Mouse (Mus musculus) frontal cortex, postnatal 36 days (tissue): ENCODE results near the gene Echdc3.
A peak's percentile ranks its signal among the peaks of the same experiment; 100 is the strongest.

Source experiments
- DNase-seq, 2 experiments: peaks; one replicate each; pipeline ENCODE4 v3.0.0; 2022; ENCODE audit warnings: low spot score in 2 of 2

The Echdc3 gene

DNA sequence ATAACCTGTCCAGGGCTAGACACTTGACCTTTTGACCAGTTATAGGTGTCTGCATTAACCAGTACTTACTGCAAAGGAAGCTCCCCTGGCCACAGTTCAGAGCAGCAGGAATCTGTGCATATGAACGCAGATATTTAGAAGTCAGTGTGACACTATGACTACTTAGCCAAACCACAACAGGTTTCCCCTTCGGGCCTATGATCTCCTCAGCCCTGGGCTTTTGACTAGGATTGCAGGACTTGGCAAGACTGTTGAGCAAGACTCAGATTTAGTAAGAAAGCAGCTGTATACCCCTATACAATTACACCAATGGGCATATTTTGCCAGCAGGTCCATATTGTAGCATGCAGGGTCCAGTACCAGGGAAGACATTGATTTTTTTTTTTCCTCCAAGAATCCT, 44.3 kb downstream of the Echdc3 start:
- DNase-seq: no peak

DNA sequence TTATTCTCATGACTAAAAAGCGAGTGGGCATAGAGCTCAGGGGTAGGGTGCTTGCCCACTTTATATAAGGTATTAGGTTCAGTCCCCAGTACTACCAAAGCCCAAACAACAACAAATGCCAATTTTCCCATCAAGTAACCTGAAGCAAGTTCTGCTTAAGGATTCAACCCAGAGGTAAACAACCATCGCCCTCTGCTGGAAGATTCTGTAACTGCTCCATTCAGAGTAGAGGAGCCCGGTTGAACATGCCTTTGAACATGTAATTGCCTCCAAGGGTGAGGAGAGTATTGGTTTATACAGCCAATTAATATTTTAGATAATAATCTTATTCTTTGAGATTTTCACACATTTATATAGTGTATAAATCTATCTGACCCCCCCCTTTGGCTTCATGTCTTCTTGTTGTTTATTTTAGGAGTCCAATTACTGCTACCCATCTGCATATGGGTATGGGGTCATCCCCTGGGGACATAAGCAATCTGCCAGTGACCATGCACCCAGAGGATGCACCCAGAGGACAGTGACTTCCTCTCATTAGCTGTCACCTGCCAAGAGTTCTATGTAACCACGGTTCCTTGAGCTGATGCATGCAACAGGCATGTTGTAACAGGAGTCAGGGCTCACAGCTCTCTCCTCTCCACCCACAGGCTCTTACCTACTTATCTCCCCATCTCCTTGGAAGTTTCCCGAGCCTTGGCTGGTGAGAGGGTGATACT, 44.8 kb downstream of the Echdc3 start:
- peak; percentile 76 to 88 for DNase-seq

DNA sequence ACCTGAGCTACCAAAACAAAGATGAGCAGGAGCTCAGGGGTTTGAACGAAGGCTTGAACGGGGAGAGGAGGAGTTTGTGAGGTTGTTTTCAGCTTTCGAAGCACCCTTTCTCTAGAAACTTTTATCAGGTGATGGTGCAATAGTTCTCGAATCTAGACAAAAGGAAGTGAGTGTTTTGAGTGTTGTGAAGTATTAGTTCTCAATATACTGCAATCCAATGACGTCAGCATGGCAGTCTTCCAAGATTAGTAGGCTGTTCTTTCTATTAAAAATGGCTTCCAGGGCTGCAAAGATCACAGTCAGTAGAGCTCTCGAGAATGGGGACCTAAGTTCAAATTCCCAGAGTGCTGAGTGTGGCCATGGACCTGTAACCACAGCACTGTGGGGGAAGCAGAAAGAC, 47.1 kb downstream of the Echdc3 start:
- DNase-seq: no peak

DNA sequence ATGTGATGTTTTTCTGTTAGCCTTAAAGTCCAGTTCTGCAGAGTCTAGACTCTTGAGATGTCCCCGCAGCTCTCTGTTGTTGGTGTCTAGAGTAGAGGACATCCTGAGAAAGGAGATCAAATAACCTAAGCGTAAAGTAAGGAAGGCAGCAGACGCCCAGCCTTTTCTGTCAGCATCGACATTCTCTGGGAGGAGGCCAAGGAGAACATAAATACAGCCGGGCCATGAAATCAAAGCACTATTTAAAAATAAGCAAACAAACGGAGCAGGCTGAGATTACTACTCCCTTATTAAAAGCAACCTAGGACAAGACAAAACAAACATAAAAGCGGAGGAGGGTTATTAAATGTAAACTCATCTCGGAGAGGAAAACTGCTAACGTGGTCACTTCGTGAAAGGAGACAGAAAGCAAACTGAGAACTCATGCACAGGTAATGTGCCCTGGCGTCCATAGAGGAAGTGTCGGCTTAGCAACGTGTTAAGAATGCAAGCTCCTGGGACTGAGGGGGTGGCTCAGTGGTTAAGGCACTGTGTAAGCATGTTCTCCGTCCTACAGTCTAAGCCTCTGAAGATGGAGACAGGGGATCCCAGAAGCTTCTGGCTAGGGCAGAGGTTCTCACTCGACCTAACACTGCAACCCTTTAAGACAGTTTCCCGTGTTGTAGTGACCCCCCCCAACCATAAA, 48.1 kb downstream of the Echdc3 start:
- no peak for DNase-seq

DNA sequence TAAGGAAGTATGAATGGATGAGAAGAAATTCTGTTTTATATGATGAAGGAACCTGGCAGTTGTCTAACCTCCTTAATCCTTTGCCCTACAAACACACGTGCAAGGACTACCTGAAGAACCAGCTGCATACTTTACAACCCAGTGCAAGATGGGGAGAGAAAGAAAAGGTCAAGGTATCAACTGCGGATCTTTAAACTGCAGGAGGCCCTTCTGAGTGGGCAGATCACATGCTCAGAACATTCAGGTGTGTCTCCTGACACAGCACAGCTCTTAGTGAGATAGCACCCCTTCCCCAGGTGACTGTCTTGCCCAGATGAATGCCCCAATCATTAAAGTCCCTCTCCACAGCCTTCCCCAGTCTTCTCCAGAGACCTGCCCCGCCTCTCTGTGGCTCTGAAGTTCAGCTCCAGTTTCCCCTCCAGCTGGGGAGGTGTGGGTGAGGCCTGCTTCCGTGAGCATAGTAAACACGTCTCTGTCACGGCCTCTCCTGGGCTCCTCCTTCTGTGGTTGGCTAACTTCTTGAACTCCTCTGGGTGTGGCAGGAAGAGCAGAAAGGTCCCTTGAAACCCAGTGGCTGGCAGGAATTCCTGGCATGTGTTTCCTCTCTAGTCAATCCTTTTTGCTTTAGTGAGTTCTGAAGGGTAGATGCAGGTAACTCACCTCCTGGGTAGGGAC, 50.3 kb downstream of the Echdc3 start:
- DNase-seq: no peak

DNA sequence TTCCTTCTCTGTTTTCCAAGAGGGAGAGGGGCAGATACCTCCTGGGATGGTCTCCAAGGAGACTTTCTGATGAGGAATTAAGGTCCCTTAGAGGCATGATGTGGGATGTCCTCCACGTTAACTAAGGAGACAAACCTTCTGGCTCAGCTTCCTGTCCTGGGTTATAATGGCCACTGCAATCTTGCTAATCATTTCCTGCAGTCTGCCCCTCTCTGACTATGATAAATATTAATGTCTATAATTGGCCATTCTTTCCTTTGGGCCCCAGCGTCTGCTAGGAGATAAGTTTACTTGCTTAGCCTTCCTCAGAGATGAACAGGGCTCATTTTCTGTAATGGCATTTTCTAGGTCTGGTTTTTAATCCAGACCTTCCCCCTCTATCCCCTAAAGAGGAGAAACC, 53.1 kb downstream of the Echdc3 start:
- DNase-seq: no peak

DNA sequence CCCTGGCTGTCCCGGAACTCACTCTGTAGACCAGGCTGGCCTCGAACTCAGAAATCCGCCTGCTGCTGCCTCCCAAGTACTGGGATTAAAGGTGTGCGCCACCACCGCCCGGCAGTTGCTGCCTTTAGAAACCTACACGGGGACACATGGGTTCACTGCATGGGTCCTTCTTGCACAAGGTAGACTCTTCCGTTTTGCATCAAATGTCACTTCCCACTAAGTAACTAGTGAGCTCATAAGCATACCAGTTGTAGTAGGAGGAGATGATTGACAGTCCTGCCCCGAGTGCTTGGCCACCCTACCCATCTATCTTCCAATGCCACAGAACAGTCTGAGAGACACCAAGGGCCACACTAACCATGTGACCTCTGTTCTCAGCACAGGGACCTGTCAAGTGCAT, 53.6 kb downstream of the Echdc3 start:
- DNase-seq: no peak

DNA sequence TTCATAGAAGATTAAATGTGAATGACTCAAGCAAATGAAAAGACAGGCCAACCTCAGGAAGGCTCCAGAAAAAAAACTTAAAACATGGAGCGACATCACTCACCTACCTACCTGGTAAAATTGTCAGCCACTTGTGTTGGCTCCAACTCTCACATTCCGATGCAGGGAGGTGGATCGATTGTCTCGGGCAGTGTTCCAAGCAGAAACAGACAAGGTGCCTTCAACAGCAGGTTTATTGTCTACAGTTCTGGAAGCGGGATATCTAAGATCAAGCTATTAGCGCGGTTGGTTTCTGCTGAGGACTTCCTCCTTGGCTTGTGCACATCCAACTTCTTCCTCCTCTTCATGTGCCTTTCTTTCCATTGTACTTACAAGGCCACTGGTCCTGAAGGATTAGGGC, 55.2 kb downstream of the Echdc3 start:
- DNase-seq: no peak

DNA sequence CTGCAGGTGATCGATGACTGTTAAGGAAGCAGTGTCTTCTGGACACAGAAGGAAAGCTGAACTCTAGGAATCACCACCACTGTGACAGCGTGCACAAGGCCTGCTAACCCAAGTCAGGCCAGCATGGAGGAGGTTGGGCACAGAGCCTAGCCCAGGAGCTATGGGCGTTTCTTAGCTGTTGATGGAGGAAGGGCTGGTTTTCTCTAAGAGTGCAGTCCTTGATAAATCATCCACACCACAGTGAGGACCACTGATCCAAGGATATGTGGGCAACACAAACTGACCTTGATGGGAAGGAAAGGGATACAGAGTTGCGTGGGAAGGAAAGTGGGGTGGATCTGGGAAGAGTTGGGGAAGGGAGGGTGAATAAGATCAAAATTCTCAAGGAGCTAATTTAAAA, 55.6 kb downstream of the Echdc3 start:
- no peak for DNase-seq

DNA sequence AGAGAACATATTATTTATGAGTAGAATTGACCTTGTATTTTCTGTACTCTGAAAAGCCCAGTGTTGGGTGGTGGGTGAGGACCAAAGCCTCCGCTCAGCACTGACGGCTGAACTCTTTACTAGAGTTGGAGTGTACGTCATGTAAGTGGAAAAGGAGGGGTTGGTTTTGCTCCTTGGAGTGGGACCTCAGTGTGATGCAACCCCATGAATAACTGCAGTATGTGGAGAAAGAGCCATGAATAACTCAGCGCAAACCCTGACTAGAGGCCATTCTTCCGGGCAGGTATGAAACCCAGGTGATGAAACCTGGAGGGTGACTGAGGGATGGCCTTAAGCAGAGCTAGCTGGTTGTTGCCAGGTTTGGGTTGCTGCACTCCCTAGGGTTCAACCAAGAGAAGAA, 63.0 kb downstream of the Echdc3 start:
- no peak for DNase-seq

DNA sequence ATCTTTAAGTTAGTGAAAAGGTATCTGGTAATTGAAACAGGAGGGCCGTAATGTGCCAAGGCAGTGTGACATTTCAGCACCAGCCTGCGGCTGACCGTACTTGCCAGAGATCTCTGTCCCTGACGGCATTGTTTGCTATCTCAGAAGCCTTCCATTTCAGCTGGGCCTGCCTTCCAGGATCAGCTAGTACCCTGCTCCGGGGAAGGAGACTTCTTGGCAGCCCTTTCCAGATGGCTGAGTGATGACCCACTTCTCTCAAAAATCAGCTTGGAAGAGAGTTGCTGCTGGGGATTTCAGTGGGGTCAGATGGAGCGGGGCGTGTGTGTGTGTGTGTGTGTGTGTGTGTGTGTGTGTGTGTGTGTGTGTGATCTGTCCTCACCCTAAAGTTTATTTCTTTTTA, 65.9 kb downstream of the Echdc3 start:
- DNase-seq: no peak

DNA sequence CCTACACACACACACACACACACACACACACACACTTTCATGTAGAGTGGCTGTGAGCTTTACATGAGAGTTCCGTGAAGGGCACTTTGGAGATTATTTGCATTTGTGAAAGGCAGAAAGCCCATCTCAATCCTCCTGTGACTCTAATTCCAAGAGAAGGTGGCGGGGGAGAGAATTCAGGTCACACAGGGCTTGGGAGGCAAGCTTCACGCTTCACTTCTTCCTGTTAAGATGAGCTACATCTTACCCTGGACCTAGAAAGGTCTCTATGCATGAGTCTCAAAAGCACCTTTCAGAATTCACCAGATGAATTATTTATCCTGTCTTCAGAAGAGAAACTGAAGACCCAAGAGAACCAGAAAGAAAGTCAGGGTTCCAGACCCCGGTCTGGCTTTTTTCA, 66.6 kb downstream of the Echdc3 start:
- no peak for DNase-seq

DNA sequence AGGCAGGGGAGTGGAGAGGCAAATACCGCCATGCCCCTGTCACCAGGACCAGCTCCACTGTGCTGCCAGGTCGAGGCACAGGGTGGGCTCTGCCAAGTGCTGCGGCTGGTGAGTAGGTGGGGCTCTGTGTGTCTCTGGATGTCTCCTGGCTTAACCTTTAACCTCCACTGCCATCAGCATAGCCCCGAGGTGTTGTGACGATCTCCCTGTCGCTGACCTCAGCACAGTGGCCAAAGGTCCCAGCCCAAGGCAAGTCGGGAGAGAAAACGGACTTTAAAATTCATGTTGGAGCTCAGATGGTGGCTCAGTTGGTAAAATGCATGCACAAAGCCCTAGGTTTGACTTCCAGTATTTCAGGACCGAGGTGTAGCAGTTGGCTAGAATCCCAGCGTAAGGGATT, 67.2 kb downstream of the Echdc3 start:
- DNase-seq: no peak

DNA sequence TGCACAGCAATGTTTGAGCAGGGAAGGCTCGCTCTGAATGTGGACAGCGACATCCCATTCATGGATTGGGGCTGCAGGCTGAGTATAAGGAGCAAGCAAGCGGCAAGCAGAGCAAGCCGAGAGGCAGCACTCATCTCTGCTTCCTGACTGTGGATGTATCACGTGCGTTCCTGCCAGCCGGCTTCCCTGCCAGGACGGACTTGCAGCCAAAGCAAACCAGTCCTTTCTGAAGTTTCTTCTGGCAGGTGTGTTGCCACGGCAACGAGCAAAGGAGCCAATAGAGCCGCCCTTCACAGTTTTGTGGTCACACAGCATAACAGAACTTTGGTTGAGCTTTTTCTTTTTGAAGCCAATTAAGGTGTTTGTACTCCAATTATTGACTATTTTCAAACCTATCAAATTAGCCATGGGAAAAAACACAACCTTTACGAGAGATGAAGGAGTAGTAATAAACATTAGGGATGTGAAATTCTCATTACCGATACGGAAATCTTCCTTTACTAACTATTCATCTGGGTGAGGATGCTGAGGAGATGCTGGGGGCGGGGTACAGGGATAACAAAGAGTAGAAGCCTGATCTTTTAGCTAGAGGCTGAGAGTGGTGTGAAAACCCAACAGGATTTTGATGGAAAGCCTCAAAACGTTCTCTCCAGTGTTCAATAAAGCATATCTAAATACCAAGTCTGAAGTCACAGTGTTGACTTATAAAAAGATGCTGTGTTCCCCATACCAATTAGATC, 69.7 kb downstream of the Echdc3 start:
- no peak for DNase-seq

DNA sequence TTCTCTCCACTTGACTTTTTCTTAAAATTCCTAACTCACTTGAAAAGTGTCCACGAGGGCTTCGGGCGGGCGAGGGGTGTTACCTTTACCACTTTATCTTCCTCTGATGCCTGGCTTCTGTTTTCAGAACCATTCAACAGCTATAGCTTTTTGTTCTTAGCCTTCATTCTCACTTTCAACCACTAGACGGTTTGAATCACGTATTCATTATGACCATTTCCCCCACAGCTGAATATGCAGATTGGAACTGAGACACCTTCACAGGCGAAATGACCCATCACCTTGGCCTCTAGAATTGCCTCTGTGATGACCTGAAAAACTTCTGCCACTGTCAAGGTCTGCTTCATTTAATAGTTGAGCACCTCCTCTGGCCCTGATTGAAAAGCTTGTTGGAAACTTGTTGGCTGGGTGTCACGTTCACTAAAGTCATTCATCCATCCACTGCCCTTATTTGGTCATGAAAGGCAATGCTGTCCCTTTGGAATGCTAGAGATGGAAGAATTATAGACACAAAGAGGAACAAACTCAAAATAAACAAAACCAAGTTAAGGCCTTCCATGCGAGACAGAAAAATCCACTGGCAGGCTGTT, 72.2 kb downstream of the Echdc3 start:
- DNase-seq: no peak
